Comparison of ENCODE assay signal across 8 mouse cellular contexts in genomic region chr3:27862821-27863740, GRCm38 (mm10). TPM values are rescaled to one million over a fixed set of nuclear protein-coding genes. Genes with fewer than 3 reads are reported as not detected.
DNase-seq lines count a peak whose midpoint lies in the region; ATAC-seq lines count a peak whose summit lies in the region.

No protein-coding gene starts in this region.

- H3K4me3 ChIP-seq in intestine, embryonic 14.5 days (ENCODE audit: low read depth, low read length), result peak overlapping the region; percentile 15

- no peaks in the 10 kb centered on the region for H3K9me3 ChIP-seq in intestine, embryonic 14.5 days (ENCODE audit: control insufficient read depth, low read length)

- peak overlapping the region; percentile 47 for H3K4me2 ChIP-seq in intestine, embryonic 14.5 days (ENCODE audit: low read length)

- no peaks in the 10 kb centered on the region for H3K36me3 ChIP-seq in intestine, embryonic 14.5 days (ENCODE audit: control insufficient read depth, insufficient read depth, low read length)

- peak; percentile 97 for DNase-seq in adipocyte (ENCODE audit: low spot score)
- peak; percentile 89 for DNase-seq in embryo, embryonic 11 days
- peak; percentile 69 for DNase-seq in gastrocnemius, postnatal 25 days
- peak; percentile 86 for DNase-seq in intestine, embryonic 14.5 days (ENCODE audit: low spot score)
- DNase-seq in left cerebral cortex, adult 8-10 months (ENCODE audit: low spot score in 2 of 2), result peak; percentile 39 to 45
- DNase-seq in lung, postnatal 4 days, result peak; percentile 81 to 85
- peak; percentile 34 for DNase-seq in right cerebral cortex, postnatal 14 days
- no peak for DNase-seq in spleen, postnatal 10 days (ENCODE audit: low spot score in 2 of 2)

- WGBS in intestine, embryonic 14.5 days, result 4% methylated on average over 16 of the region's 16 CpGs

- no peaks in the 10 kb centered on the region for H3K27me3 ChIP-seq in intestine, embryonic 14.5 days (replicated peaks; ENCODE audit: control insufficient read depth, insufficient read depth, low read length)

- H3K9ac ChIP-seq in intestine, embryonic 14.5 days (ENCODE audit: low read length), result peak overlapping the region; percentile 31; the same call in 1 of the 2 replicates

- ATAC-seq in intestine, embryonic 14.5 days (replicated peaks; ENCODE audit: low FRiP score, low TSS enrichment, low read depth), result peak; percentile 83

- H3K27ac ChIP-seq in intestine, embryonic 14.5 days (ENCODE audit: low read depth), result peak overlapping the region; percentile 92

- H3K4me1 ChIP-seq in intestine, embryonic 14.5 days (replicated peaks; ENCODE audit: control insufficient read depth, insufficient read depth, low read length), result peaks cover 49% of the 10 kb centered on the region

RNA-seq across cellular contexts. Expression of gene Tmem212, which starts 33.1 kb away (rescaled TPM):
- total RNA-seq in gastrocnemius, postnatal 25 days (2021), result not detected
- not detected in 2 replicates for polyA plus RNA-seq in intestine, embryonic 14.5 days (2014; fragmentation: Nextera tagmentation; extraction: Ambion mirVana)
- 1 to 10 TPM in 3 of 4 experiments, not detected in 1; 1.5 to 2.6 (median 2.4) TPM for total RNA-seq in left cerebral cortex, adult 8-10 months (2022)

Comparison
In these comparisons a context has a peak if more than half of its experiments do, and no peak if none do; other contexts are left out.
1. DNase-seq: peak in adipocyte (single experiment), embryo, embryonic 11 days (single experiment), gastrocnemius, postnatal 25 days (single experiment), intestine, embryonic 14.5 days (single experiment), left cerebral cortex, adult 8-10 months (2 of 2), lung, postnatal 4 days (2 of 2) and right cerebral cortex, postnatal 14 days (single experiment); none in spleen, postnatal 10 days (0 of 2).